Mouse (Mus musculus) mature B cell (primary cell): ENCODE data around the gene Olfr891.
"Not testable (repeated sequence)": the region's sequence is repeated elsewhere in the genome, so short reads cannot be mapped to it uniquely, and the experiment has no call there.

ENCODE experiments used
- in situ Hi-C: fragments of 300-500 bp; cut with MboI; formaldehyde crosslinking; loops from 2 replicates; pipeline ENCODE4 v1.14.3; 2019

Gene Olfr891

GRCm38 (mm10) chr9:38180721-38181120 is at the start of gene Olfr891:
Gene Olfr891, minus strand, starts transcription at chr9:38180821.
- in situ Hi-C loops = no loop called here

DNA sequence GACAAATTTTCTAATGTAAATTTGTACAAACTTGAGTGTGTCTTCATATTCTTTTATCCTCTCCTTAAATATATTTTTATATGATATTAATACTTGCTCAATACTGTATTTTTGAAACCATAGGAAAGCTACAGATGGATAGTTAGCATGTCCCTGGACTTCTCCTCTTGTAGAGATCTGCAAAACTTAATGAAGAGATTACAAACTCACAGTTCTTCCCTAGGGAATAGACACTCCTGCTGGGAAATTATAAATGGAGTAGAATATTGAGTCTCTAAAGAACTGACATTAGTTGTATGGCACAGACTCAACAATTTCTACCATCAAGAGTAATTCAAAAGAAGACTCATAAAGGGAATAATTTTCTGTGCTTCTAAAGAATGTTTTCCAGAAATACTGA is 37.1 kb upstream of the Olfr891 start, which contains the start of gene Olfr894:
TSS of gene Olfr894 (plus strand) at position 301 of the 400 bp plus-strand sequence.
- in situ Hi-C loops = no loop called here

GRCm38 (mm10) chr9:38208065-38208464 is 27.4 kb upstream of the Olfr891 start, which contains the start of gene Olfr893:
Gene Olfr893, plus strand, starts transcription at chr9:38208365.
- in situ Hi-C loops = no loop called here

DNA sequence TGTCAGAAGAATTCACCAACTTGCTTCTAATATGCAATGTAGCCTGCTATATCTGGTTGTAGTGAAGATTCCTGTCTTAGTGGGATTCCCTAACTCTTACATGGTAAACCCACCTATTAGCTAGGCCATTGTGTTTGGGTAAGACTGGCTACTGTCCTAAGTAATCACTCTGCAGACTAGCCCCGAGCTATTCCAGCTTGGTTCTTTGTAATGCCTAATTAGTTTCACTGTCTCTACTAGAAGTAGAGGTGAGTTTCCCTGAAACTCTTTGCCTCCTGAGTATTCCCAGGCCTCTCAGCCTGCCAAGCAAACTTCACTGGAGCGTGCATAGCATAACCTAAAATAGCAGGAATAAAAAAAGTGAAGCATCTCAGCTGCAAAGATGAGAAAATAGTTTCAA is 12.3 kb downstream of the Olfr891 start:
- in situ Hi-C loops = not testable (repeated sequence)

DNA sequence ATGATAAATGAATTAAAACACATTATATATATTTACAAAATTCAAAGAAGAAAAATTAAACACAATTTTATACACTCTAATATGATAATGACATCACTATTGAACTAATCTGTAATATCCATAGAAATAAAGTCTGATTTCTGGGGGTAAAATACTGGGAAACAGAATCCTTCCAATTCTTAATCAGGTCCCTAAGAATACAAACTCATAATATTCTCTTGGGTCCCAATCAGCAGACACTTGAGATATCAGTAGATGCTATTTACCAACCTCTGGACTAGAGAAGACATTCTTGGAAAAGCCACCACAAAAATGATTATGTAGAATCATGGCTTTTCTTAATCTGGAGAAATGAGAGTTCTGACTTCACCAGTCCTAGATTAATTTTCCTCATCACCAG is 38.4 kb downstream of the Olfr891 start, which contains the start of gene Olfr890:
TSS of gene Olfr890 (plus strand) at position 301 of the 400 bp plus-strand sequence.
- in situ Hi-C loops = no loop called here
